Mouse (Mus musculus) yolk sac, embryonic 10.5 days (tissue): ENCODE measurements around the gene Mrps12.

Source experiments
- DNase-seq: peaks from one replicate; pipeline ENCODE4 v3.0.0-alpha.2; 2017; ENCODE audit warnings: low spot score

The Mrps12 gene

GRCm38 (mm10) chr7:28761907-28762306 is 20.3 kb upstream of the Mrps12 start:
- no peak for DNase-seq

- no peak for DNase-seq
Measured at GRCm38 (mm10) chr7:28758623-28759022, 17.0 kb upstream of the Mrps12 start.

GRCm38 (mm10) chr7:28756079-28756478 is 14.5 kb upstream of the Mrps12 start, which contains the start of gene Ccer2:
TSS of gene Ccer2 (plus strand) at chr7:28756174.
- no peak for DNase-seq

- no peak for DNase-seq
Measured at GRCm38 (mm10) chr7:28749935-28750334, 8.3 kb upstream of the Mrps12 start.

- no peak for DNase-seq
Measured at GRCm38 (mm10) chr7:28741368-28741708, 282 bp downstream of the Mrps12 start.

GRCm38 (mm10) chr7:28740949-28741348 is 671 bp downstream of the Mrps12 start:
- no peak for DNase-seq

- no peak for DNase-seq
Measured at GRCm38 (mm10) chr7:28739829-28740228, 1.8 kb downstream of the Mrps12 start.

- no peak for DNase-seq
Measured at GRCm38 (mm10) chr7:28735701-28736100, 5.9 kb downstream of the Mrps12 start.

GRCm38 (mm10) chr7:28733211-28733610 is 8.4 kb downstream of the Mrps12 start:
- no peak for DNase-seq

GRCm38 (mm10) chr7:28732341-28733142 is 9.1 kb downstream of the Mrps12 start:
- DNase-seq, result peak; percentile 88

- DNase-seq, result no peak
Measured at GRCm38 (mm10) chr7:28727649-28728340, 13.8 kb downstream of the Mrps12 start.

- DNase-seq, result peak; percentile 57
Measured at GRCm38 (mm10) chr7:28726600-28726999, 15.0 kb downstream of the Mrps12 start.

GRCm38 (mm10) chr7:28724613-28725012 is 17.0 kb downstream of the Mrps12 start:
- no peak for DNase-seq

GRCm38 (mm10) chr7:28722079-28722478 is 19.5 kb downstream of the Mrps12 start:
- no peak for DNase-seq

GRCm38 (mm10) chr7:28720753-28721537 is 20.7 kb downstream of the Mrps12 start:
- no peak for DNase-seq

- DNase-seq, result no peak
Measured at GRCm38 (mm10) chr7:28719650-28720049, 22.0 kb downstream of the Mrps12 start.

GRCm38 (mm10) chr7:28719159-28719558 is 22.5 kb downstream of the Mrps12 start:
- peak; percentile 74 for DNase-seq

- no peak for DNase-seq
Measured at GRCm38 (mm10) chr7:28717726-28718125, 23.9 kb downstream of the Mrps12 start.

GRCm38 (mm10) chr7:28716590-28717281 is 24.9 kb downstream of the Mrps12 start, which contains the start of gene Fbxo17:
TSS of gene Fbxo17 (plus strand) at chr7:28716804.
- DNase-seq, result peak; percentile 67

GRCm38 (mm10) chr7:28715598-28715997 is 26.0 kb downstream of the Mrps12 start:
- DNase-seq, result no peak

- DNase-seq, result no peak
Measured at GRCm38 (mm10) chr7:28714667-28715066, 27.0 kb downstream of the Mrps12 start.

GRCm38 (mm10) chr7:28710962-28711361 is 30.7 kb downstream of the Mrps12 start:
- DNase-seq, result no peak
